Mouse (Mus musculus) liver, embryonic 11.5 days (tissue): Measurements from ENCODE around the gene Mrps18b. TPM values are rescaled to one million over a fixed set of nuclear protein-coding genes. Genes with fewer than 3 reads are reported as not detected.
A peak's percentile ranks its signal among the peaks of the same experiment; 100 is the strongest.

ENCODE experiments used
- ATAC-seq: fragments of 200-750 bp; cut with Nextera tagmentation; replicated peaks from 2 replicates; pipeline ENCODE4 v1.8.0; 2017; ENCODE audit warnings: moderate number of reproducible peaks, mild to moderate bottlenecking, moderate TSS enrichment, moderate library complexity; ENCODE audit not compliant: low FRiP score
- DNase-seq: peaks from one replicate; pipeline ENCODE4 v3.0.0-alpha.2; 2017; ENCODE audit warnings: low spot score
- H3K27ac ChIP-seq: fragments of 300-500 bp; sonication (generic); 2 replicates; pipeline ENCODE4 v1.5.1; 2014; ENCODE audit warnings: mild to moderate bottlenecking, low read depth, low read length, control low read depth
- H3K27me3 ChIP-seq: fragments of 300-500 bp; sonication (generic); replicated peaks from 2 replicates; pipeline ENCODE4 v1.6.1; 2014; ENCODE audit warnings: low read length, mixed read lengths; ENCODE audit not compliant: control insufficient read depth, insufficient read depth
- H3K36me3 ChIP-seq: fragments of 300-500 bp; sonication (generic); 2 replicates; pipeline ENCODE4 v1.6.1; 2014; ENCODE audit warnings: mild to moderate bottlenecking, low read length, moderate library complexity, mixed read lengths; ENCODE audit not compliant: control insufficient read depth, insufficient read depth
- H3K4me1 ChIP-seq: fragments of 300-500 bp; sonication (generic); replicated peaks from 2 replicates; pipeline ENCODE4 v1.6.1; 2014; ENCODE audit warnings: low read length, mixed read lengths; ENCODE audit not compliant: control insufficient read depth, insufficient read depth
- H3K4me2 ChIP-seq: fragments of 300-500 bp; sonication (generic); 2 replicates; pipeline ENCODE4 v1.6.1; 2014; ENCODE audit warnings: mild to moderate bottlenecking, control low read depth, moderate library complexity
- H3K4me3 ChIP-seq: fragments of 300-500 bp; sonication (generic); 2 replicates; pipeline ENCODE4 v1.5.1; 2014; ENCODE audit warnings: low read depth, low read length, control low read depth
- H3K9ac ChIP-seq: fragments of 300-500 bp; sonication (generic); 2 replicates; pipeline ENCODE4 v1.6.1; 2014; ENCODE audit warnings: low read depth, low read length, control low read depth
- H3K9me3 ChIP-seq: fragments of 300-500 bp; sonication (generic); 2 replicates; pipeline ENCODE4 v1.6.1; 2016; ENCODE audit warnings: low read length, inconsistent platforms, mixed read lengths; ENCODE audit not compliant: control insufficient read depth
- WGBS: fragments of 180-500 bp; shearing (Covaris S2); extraction: QIAGEN DNeasy Blood & Tissue Kit; methylation state at CpG from one replicate; pipeline ENCODE4 v1.1.7; 2014; 5-methylcytosine and 5-hydroxymethylcytosine counted together
- polyA plus RNA-seq: library from polyadenylated mRNA; unstranded; fragments of >200 nt; fragmentation: Nextera tagmentation; extraction: Ambion mirVana; gene quantifications from 2 replicates; pipeline ENCODE4 v1.2.1, GENCODE M21; 2014

Mrps18b gene
- polyA plus RNA-seq, 1 experiment from 2014 or later, result 167 TPM

GRCm38 (mm10) chr17:35920862-35921562, 4.8 kb upstream of the Mrps18b start:
- DNase-seq (no peak), ATAC-seq (no peak)
- H3K36me3 ChIP-seq, result peaks cover 13% of the 10 kb centered on the region
- H3K9ac ChIP-seq, result peak overlapping the region; percentile 100
- peaks cover 27% of the 10 kb centered on the region for H3K4me1 ChIP-seq
- 82% methylated on average over 5 of the region's 5 CpGs for WGBS
- no peak overlapping the region for H3K4me3 ChIP-seq
- peak overlapping the region; percentile 99 for H3K4me2 ChIP-seq
- no peaks in the 10 kb centered on the region for H3K27me3 ChIP-seq
- H3K9me3 ChIP-seq, result no peaks in the 10 kb centered on the region
- peak overlapping the region; percentile 99 for H3K27ac ChIP-seq

- Histone ChIP-seq H3K27ac (peak overlapping the region; percentile 99), H3K4me1 (peaks cover 24% of the 10 kb centered on the region), H3K9ac (peak overlapping the region; percentile 100), H3K4me2 (peak overlapping the region; percentile 99), H3K9me3 (no peaks in the 10 kb centered on the region), H3K4me3 (peak overlapping the region; percentile 78; the same call in 1 of the 2 replicates), H3K27me3 (no peaks in the 10 kb centered on the region), H3K36me3 (peaks cover 11% of the 10 kb centered on the region)
- DNase-seq (no peak), ATAC-seq (no peak)
- WGBS, result 79% methylated on average over 1 of the region's 1 CpGs
Observed at GRCm38 (mm10) chr17:35920384-35920783, 4.2 kb upstream of the Mrps18b start.

GRCm38 (mm10) chr17:35919864-35920301, 3.7 kb upstream of the Mrps18b start:
- DNase-seq (no peak), ATAC-seq (peak; percentile 39)
- Histone ChIP-seq H3K27me3 (no peaks in the 10 kb centered on the region), H3K36me3 (peaks cover 11% of the 10 kb centered on the region), H3K4me3 (peak overlapping the region; percentile 78), H3K9ac (peak overlapping the region; percentile 100), H3K27ac (peak overlapping the region; percentile 99), H3K4me2 (peak overlapping the region; percentile 99), H3K4me1 (peaks cover 25% of the 10 kb centered on the region), H3K9me3 (no peaks in the 10 kb centered on the region)
- 38% methylated on average over 6 of the region's 6 CpGs for WGBS

GRCm38 (mm10) chr17:35919060-35919715, 3.0 kb upstream of the Mrps18b start:
- ATAC-seq (peak; percentile 34), DNase-seq (peak; percentile 84)
- no peaks in the 10 kb centered on the region for H3K9me3 ChIP-seq
- 12% methylated on average over 7 of the region's 7 CpGs for WGBS
- peak overlapping the region; percentile 99 for H3K4me2 ChIP-seq
- peak overlapping the region; percentile 99 for H3K27ac ChIP-seq
- H3K4me3 ChIP-seq, result peak overlapping the region; percentile 78
- no peaks in the 10 kb centered on the region for H3K27me3 ChIP-seq
- peaks cover 10% of the 10 kb centered on the region for H3K36me3 ChIP-seq
- H3K9ac ChIP-seq, result peak overlapping the region; percentile 100
- peaks cover 27% of the 10 kb centered on the region for H3K4me1 ChIP-seq

- H3K36me3 ChIP-seq, result peaks cover 6% of the 10 kb centered on the region
- peak overlapping the region; percentile 99 for H3K4me2 ChIP-seq
- no peaks in the 10 kb centered on the region for H3K9me3 ChIP-seq
- 0% methylated on average over 11 of the region's 11 CpGs for WGBS
- H3K27ac ChIP-seq, result peak overlapping the region; percentile 99
- no peak for ATAC-seq
- no peaks in the 10 kb centered on the region for H3K27me3 ChIP-seq
- peak; percentile 57 for DNase-seq
- peak overlapping the region; percentile 100 for H3K9ac ChIP-seq
- H3K4me3 ChIP-seq, result peak overlapping the region; percentile 78
- peaks cover 27% of the 10 kb centered on the region for H3K4me1 ChIP-seq
Observed at GRCm38 (mm10) chr17:35918276-35919059, 2.3 kb upstream of the Mrps18b start.

GRCm38 (mm10) chr17:35917463-35918251, 1.5 kb upstream of the Mrps18b start:
- H3K4me3 ChIP-seq, result peak overlapping the region; percentile 78
- H3K27me3 ChIP-seq, result no peaks in the 10 kb centered on the region
- ATAC-seq (no peak), DNase-seq (peak; percentile 57)
- peak overlapping the region; percentile 99 for H3K27ac ChIP-seq
- under 1% methylated on average over 13 of the region's 13 CpGs for WGBS
- H3K4me1 ChIP-seq, result peaks cover 31% of the 10 kb centered on the region
- peak overlapping the region; percentile 100 for H3K9ac ChIP-seq
- peak overlapping the region; percentile 99 for H3K4me2 ChIP-seq
- peaks cover 10% of the 10 kb centered on the region for H3K36me3 ChIP-seq
- no peaks in the 10 kb centered on the region for H3K9me3 ChIP-seq

GRCm38 (mm10) chr17:35917143-35917462, 914 bp upstream of the Mrps18b start:
- 0% methylated on average over 8 of the region's 8 CpGs for WGBS
- Histone ChIP-seq H3K9me3 (no peaks in the 10 kb centered on the region), H3K27ac (peak overlapping the region; percentile 99), H3K36me3 (peaks cover 14% of the 10 kb centered on the region), H3K4me3 (peak overlapping the region; percentile 78), H3K4me1 (peaks cover 34% of the 10 kb centered on the region), H3K9ac (peak overlapping the region; percentile 100), H3K4me2 (peak overlapping the region; percentile 99), H3K27me3 (no peaks in the 10 kb centered on the region)
- no peak for DNase-seq
- ATAC-seq, result no peak
